Mouse (Mus musculus): ENCODE measurements around the gene Cidec.

GRCm38 (mm10) chr6:113430846-113431245 lies 4.7 kb downstream of the Cidec start:
- TF ChIP-seq CTCF (conservative IDR thresholded peaks at IDR 0.05; ENCODE audit: insufficient read depth, insufficient read length, low read depth, low read length): no peak
- no peak for TF ChIP-seq POLR2A (IDR thresholded peaks at IDR 0.05; ENCODE audit: low read depth, low read length)

Data from kidney, adult 2 months (tissue).